Mouse (Mus musculus) olfactory bulb, adult 2 months (tissue): ENCODE measurements at regions not wholly inside any gene's neighbourhood (a gene's known extent, or its start where the extent isn't known, plus 50 kb on each side); places are given as distances from the start of the nearest gene placed in this dataset.
A peak's percentile ranks its signal among the peaks of the same experiment; 100 is the strongest.

ENCODE experiments used
- H3K27ac ChIP-seq: fragments of 200-500 bp; 2 replicates; pipeline ENCODE4 v1.5.1; 2012; ENCODE audit warnings: low read depth, low read length; ENCODE audit not compliant: insufficient read depth
- H3K4me1 ChIP-seq: fragments of 200-500 bp; 2 replicates; pipeline ENCODE4 v1.6.1; 2012; ENCODE audit warnings: low read length; ENCODE audit not compliant: control insufficient read depth, insufficient read depth
- H3K4me3 ChIP-seq: fragments of 200-500 bp; 2 replicates; pipeline ENCODE4 v1.5.1; 2012; ENCODE audit warnings: mild to moderate bottlenecking, low read depth, low read length, moderate library complexity; ENCODE audit not compliant: insufficient read depth
- CTCF ChIP-seq: fragments of 200-500 bp; IDR thresholded peaks from 2 replicates; pipeline ENCODE4 v1.5.1; 2012; ENCODE audit warnings: low read depth, mild to moderate bottlenecking, low read length, moderate library complexity; ENCODE audit not compliant: insufficient read depth
- POLR2A ChIP-seq: fragments of 200-500 bp; IDR thresholded peaks from 2 replicates; pipeline ENCODE4 v1.6.1; 2012; ENCODE audit warnings: mild to moderate bottlenecking, low read depth, low read length, moderate library complexity; ENCODE audit not compliant: insufficient read depth
- WGBS: fragments of 180-500 bp; shearing (Covaris S2); methylation state at CpG from one replicate; pipeline ENCODE4 v1.1.7; 2018; 5-methylcytosine and 5-hydroxymethylcytosine counted together

GRCm38 (mm10) chr1:89281107-89281655 is 173.4 kb upstream of the Agap1 start:
- Histone ChIP-seq H3K27ac (no peak overlapping the region), H3K4me3 (no peak overlapping the region), H3K4me1 (peaks cover 7% of the 10 kb centered on the region; the same call in 1 of the 2 replicates)
- TF ChIP-seq POLR2A (no peak), CTCF (no peak)
- 100% methylated on average over 1 of the region's 1 CpGs for WGBS

GRCm38 (mm10) chr1:89285041-89285440 is 169.6 kb upstream of the Agap1 start:
- WGBS = 69% methylated on average over 4 of the region's 4 CpGs
- TF ChIP-seq CTCF (no peak), POLR2A (no peak)
- Histone ChIP-seq H3K27ac (no peak overlapping the region), H3K4me1 (no peaks in the 10 kb centered on the region), H3K4me3 (no peak overlapping the region)

GRCm38 (mm10) chr1:89287136-89287795 is 167.3 kb upstream of the Agap1 start:
- no peaks in the 10 kb centered on the region for H3K4me1 ChIP-seq
- TF ChIP-seq POLR2A = no peak
- no peak overlapping the region for H3K27ac ChIP-seq
- WGBS = 82% methylated on average over 10 of the region's 10 CpGs
- no peak overlapping the region for H3K4me3 ChIP-seq

- TF ChIP-seq POLR2A (no peak), CTCF (no peak)
- H3K27ac ChIP-seq = no peak overlapping the region
- H3K4me3 ChIP-seq = no peak overlapping the region
Measured at GRCm38 (mm10) chr1:89288001-89288400, 166.6 kb upstream of the Agap1 start.

GRCm38 (mm10) chr1:89288921-89289320 is 165.7 kb upstream of the Agap1 start:
- Histone ChIP-seq H3K4me3 (no peak overlapping the region), H3K4me1 (no peaks in the 10 kb centered on the region), H3K27ac (no peak overlapping the region)
- 91% methylated on average over 2 of the region's 2 CpGs for WGBS
- no peak for TF ChIP-seq CTCF
- TF ChIP-seq POLR2A = no peak

More at GRCm38 (mm10) chr1:89288001-89288400, 166.6 kb upstream of the Agap1 start:
- no peaks in the 10 kb centered on the region for H3K4me1 ChIP-seq

GRCm38 (mm10) chr1:89296691-89297090 is 157.9 kb upstream of the Agap1 start:
- Histone ChIP-seq H3K4me1 (peaks cover 7% of the 10 kb centered on the region), H3K27ac (no peak overlapping the region), H3K4me3 (no peak overlapping the region)
- WGBS = 94% methylated on average over 3 of the region's 3 CpGs
- TF ChIP-seq CTCF (no peak), POLR2A (no peak)

- H3K4me3 ChIP-seq = no peak overlapping the region
- no peak overlapping the region for H3K27ac ChIP-seq
- WGBS = 95% methylated on average over 11 of the region's 11 CpGs
- H3K4me1 ChIP-seq = peaks cover 13% of the 10 kb centered on the region
- TF ChIP-seq CTCF (no peak), POLR2A (no peak)
Measured at GRCm38 (mm10) chr1:89297766-89298165, 156.8 kb upstream of the Agap1 start.

- TF ChIP-seq POLR2A = no peak
- no peak for TF ChIP-seq CTCF
- no peak overlapping the region for H3K27ac ChIP-seq
- H3K4me1 ChIP-seq = peaks cover 18% of the 10 kb centered on the region
- WGBS = 92% methylated on average over 6 of the region's 6 CpGs
- H3K4me3 ChIP-seq = no peak overlapping the region
Measured at GRCm38 (mm10) chr1:89301151-89301550, 153.5 kb upstream of the Agap1 start.

- 6% methylated on average over 20 of the region's 20 CpGs for WGBS
- TF ChIP-seq CTCF (no peak), POLR2A (no peak)
- Histone ChIP-seq H3K4me1 (peaks cover 20% of the 10 kb centered on the region), H3K27ac (peak overlapping the region; percentile 66), H3K4me3 (peak overlapping the region; percentile 44)
Measured at GRCm38 (mm10) chr1:89302368-89302951, 152.1 kb upstream of the Agap1 start.

- TF ChIP-seq CTCF (no peak), POLR2A (no peak)
- 83% methylated on average over 7 of the region's 7 CpGs for WGBS
Measured at GRCm38 (mm10) chr1:89305171-89305570, 149.4 kb upstream of the Agap1 start.

More at GRCm38 (mm10) chr1:89305171-89305570, 149.4 kb upstream of the Agap1 start:
- H3K4me1 ChIP-seq = peaks cover 29% of the 10 kb centered on the region
- no peak overlapping the region for H3K4me3 ChIP-seq
- H3K27ac ChIP-seq = no peak overlapping the region
